Mouse (Mus musculus) MEL (cell line): ENCODE results near the gene Zfp385b. TPM values are rescaled to one million over a fixed set of nuclear protein-coding genes. Genes with fewer than 3 reads are reported as not detected.

Experiments used
- DNase-seq: peaks from one replicate; pipeline ENCODE4 v3.0.0; 2011; ENCODE audit warnings: low read depth, low spot score
- H3K27ac ChIP-seq: 2 replicates; pipeline ENCODE4 v1.5.1; 2012; ENCODE audit warnings: low read depth, mild to moderate bottlenecking, control low read depth, low read length, moderate library complexity; ENCODE audit not compliant: control insufficient read depth
- H3K27me3 ChIP-seq, 2 experiments: fragments of 150-350 bp in 1 of 2; sonication (generic) in 1 of 2; 2 replicates each; pipeline ENCODE4 v1.6.1; 2012; ENCODE audit warnings: low read length in 2 of 2, mild to moderate bottlenecking in 2 of 2, improper control_type of control experiment in 1 of 2, moderate library complexity in 1 of 2; ENCODE audit not compliant: insufficient read depth in 2 of 2, control insufficient read depth in 1 of 2
- H3K36me3 ChIP-seq, 2 experiments: 2 replicates each; pipeline ENCODE4 v1.6.1; 2012 to 2014; ENCODE audit warnings: low read length in 2 of 2, improper control_type of control experiment in 1 of 2, inconsistent platforms in 1 of 2, mild to moderate bottlenecking in 1 of 2; ENCODE audit not compliant: insufficient read depth in 2 of 2, control insufficient read depth in 1 of 2
- H3K4me1 ChIP-seq, 2 experiments: fragments of 150-350 bp in 1 of 2; sonication (generic) in 1 of 2; 2 replicates each; pipeline ENCODE4 v1.6.1; 2012; ENCODE audit warnings: low read length in 2 of 2, improper control_type of control experiment in 1 of 2, mild to moderate bottlenecking in 1 of 2; ENCODE audit not compliant: insufficient read depth in 2 of 2, control insufficient read depth in 1 of 2
- H3K4me3 ChIP-seq, 2 experiments: fragments of 150-350 bp in 1 of 2; sonication (generic) in 1 of 2; 2 replicates each; pipeline ENCODE4 v1.5.1; 2012; ENCODE audit warnings: low read depth in 2 of 2, low read length in 2 of 2, mild to moderate bottlenecking in 2 of 2, moderate library complexity in 2 of 2, control low read depth in 1 of 2, improper control_type of control experiment in 1 of 2; ENCODE audit not compliant: control insufficient read depth in 1 of 2, insufficient read depth in 1 of 2
- H3K79me2 ChIP-seq: 2 replicates; pipeline ENCODE4 v1.6.1; 2012; ENCODE audit warnings: mild to moderate bottlenecking, low read length, moderate library complexity; ENCODE audit not compliant: control insufficient read depth, poor library complexity, insufficient read depth
- H3K9ac ChIP-seq: 2 replicates; pipeline ENCODE4 v1.6.1; 2012; ENCODE audit warnings: low read depth, mild to moderate bottlenecking, control low read depth, low read length, moderate library complexity; ENCODE audit not compliant: control insufficient read depth, poor library complexity, severe bottlenecking
- H3K9me3 ChIP-seq: fragments of 150-350 bp; sonication (generic); replicated peaks from 2 replicates; pipeline ENCODE4 v1.6.1; 2012; ENCODE audit warnings: mild to moderate bottlenecking, low read length, improper control_type of control experiment, moderate library complexity; ENCODE audit not compliant: insufficient read depth
- CHD2 ChIP-seq: IDR thresholded peaks from 2 replicates; pipeline ENCODE4 v1.6.1; 2011; ENCODE audit warnings: low read length, improper control_type of control experiment
- CTCF ChIP-seq, 3 experiments: IDR thresholded peaks in 2 of 3; conservative IDR thresholded peaks in 1 of 3; 2 replicates each; pipeline ENCODE4 v1.5.1; 2011 to 2012; ENCODE audit warnings: low read length in 3 of 3, low read depth in 2 of 3, mild to moderate bottlenecking in 2 of 3, improper control_type of control experiment in 1 of 3, inconsistent platforms in 1 of 3, mixed read lengths in 1 of 3, moderate library complexity in 1 of 3; ENCODE audit not compliant: control insufficient read depth in 1 of 3, insufficient read depth in 1 of 3, poor library complexity in 1 of 3, severe bottlenecking in 1 of 3
- ELF1 ChIP-seq: IDR thresholded peaks from 2 replicates; pipeline ENCODE4 v1.6.1; 2014; ENCODE audit warnings: low read depth, mild to moderate bottlenecking, inconsistent platforms, low read length, improper control_type of control experiment, moderate library complexity
- EP300 ChIP-seq, 2 experiments: IDR thresholded peaks; 2 replicates each; pipeline ENCODE4 v1.6.1; 2011; ENCODE audit warnings: improper control_type of control experiment in 2 of 2, low read length in 2 of 2, low read depth in 1 of 2, mild to moderate bottlenecking in 1 of 2
- ETS1 ChIP-seq: IDR thresholded peaks from 2 replicates; pipeline ENCODE4 v1.6.1; 2012; ENCODE audit warnings: low read depth, mild to moderate bottlenecking, inconsistent platforms, low read length, improper control_type of control experiment, moderate library complexity
- JUND ChIP-seq: IDR thresholded peaks from 2 replicates; pipeline ENCODE4 v1.6.1; 2011; ENCODE audit warnings: low read depth, mild to moderate bottlenecking, improper control_type of control experiment, low read length
- KAT2A ChIP-seq: conservative IDR thresholded peaks from 2 replicates; pipeline ENCODE4 v1.6.1; 2012; ENCODE audit warnings: low read depth, low read length, improper control_type of control experiment, inconsistent platforms
- MAFK ChIP-seq: IDR thresholded peaks from 2 replicates; pipeline ENCODE4 v1.6.1; 2011; ENCODE audit warnings: low read depth, mild to moderate bottlenecking, low read length, improper control_type of control experiment, borderline replicate concordance
- MAX ChIP-seq: IDR thresholded peaks from 2 replicates; pipeline ENCODE4 v1.6.1; 2011; ENCODE audit warnings: low read length, improper control_type of control experiment
- MAZ ChIP-seq: IDR thresholded peaks from 2 replicates; pipeline ENCODE4 v1.6.1; 2012; ENCODE audit warnings: low read depth, mild to moderate bottlenecking, inconsistent platforms, low read length, improper control_type of control experiment
- MXI1 ChIP-seq: IDR thresholded peaks from 2 replicates; pipeline ENCODE4 v1.6.1; 2011; ENCODE audit warnings: mild to moderate bottlenecking, low read depth, low read length, improper control_type of control experiment
- MYB ChIP-seq: IDR thresholded peaks from 2 replicates; pipeline ENCODE4 v1.6.1; 2011; ENCODE audit warnings: mild to moderate bottlenecking, low read depth, low read length, improper control_type of control experiment
- POLR2AphosphoS5 ChIP-seq: IDR thresholded peaks from 2 replicates; pipeline ENCODE4 v1.6.1; 2012; ENCODE audit warnings: low read depth, borderline replicate concordance, mild to moderate bottlenecking, inconsistent platforms, low read length, moderate library complexity, mixed read lengths
- RAD21 ChIP-seq: IDR thresholded peaks from 2 replicates; pipeline ENCODE4 v1.6.1; 2011; ENCODE audit warnings: mild to moderate bottlenecking, low read depth, low read length, improper control_type of control experiment
- TAL1 ChIP-seq: IDR thresholded peaks from 2 replicates; pipeline ENCODE4 v1.6.1; 2012; ENCODE audit warnings: mild to moderate bottlenecking, inconsistent platforms, low read length, moderate library complexity, mixed read lengths
- TCF12 ChIP-seq: IDR thresholded peaks from 2 replicates; pipeline ENCODE4 v1.6.1; 2014; ENCODE audit warnings: low read depth, mild to moderate bottlenecking, inconsistent platforms, low read length, improper control_type of control experiment, moderate library complexity
- USF1 ChIP-seq: IDR thresholded peaks from 2 replicates; pipeline ENCODE4 v1.6.1; 2014; ENCODE audit warnings: low read depth, mild to moderate bottlenecking, inconsistent platforms, low read length, improper control_type of control experiment, moderate library complexity
- ZKSCAN1 ChIP-seq: IDR thresholded peaks from 2 replicates; pipeline ENCODE4 v1.6.1; 2012; ENCODE audit warnings: low read depth, mild to moderate bottlenecking, inconsistent platforms, low read length, improper control_type of control experiment, moderate library complexity
- ZMIZ1 ChIP-seq: IDR thresholded peaks from 2 replicates; pipeline ENCODE4 v1.6.1; 2012; ENCODE audit warnings: low read depth, mild to moderate bottlenecking, inconsistent platforms, low read length, improper control_type of control experiment, moderate library complexity
- ZNF384 ChIP-seq: IDR thresholded peaks from 2 replicates; pipeline ENCODE4 v1.6.1; 2012; ENCODE audit warnings: low read depth, mild to moderate bottlenecking, inconsistent platforms, low read length, improper control_type of control experiment
- polyA plus RNA-seq, 2 experiments: library from polyadenylated mRNA; stranded (reverse) in 1 of 2; unstranded in 1 of 2; fragments of >175 nt in 1 of 2; fragments of >200 nt in 1 of 2; gene quantifications; 2 replicates each; pipeline versions ENCODE4 v1.2.1 to v1.2.4; 2012; ENCODE audit warnings: low replicate concordance in 2 of 2, low read depth in 1 of 2; ENCODE audit not compliant: insufficient read length in 2 of 2, insufficient read depth in 1 of 2, missing spikeins in 1 of 2
- total RNA-seq: library from RNA; depleted of rRNA; stranded (reverse); fragments of 300-350 nt; gene quantifications from 2 replicates; pipeline ENCODE4 v1.2.3, GENCODE M21; 2012

The Zfp385b gene
- total and polyA plus RNA-seq, 3 experiments, result not detected

- Histone ChIP-seq H3K4me1 (no peaks in the 10 kb centered on the region), H3K27me3 (no peaks in the 10 kb centered on the region), H3K9me3 (no peaks in the 10 kb centered on the region), H3K9ac (no peak overlapping the region), H3K36me3 (no peaks in the 10 kb centered on the region), H3K27ac (no peak overlapping the region), H3K79me2 (no peaks in the 10 kb centered on the region), H3K4me3 (no peak overlapping the region)
- no peak for DNase-seq
- TF ChIP-seq USF1 (no peak), ELF1 (no peak), ZKSCAN1 (no peak), RAD21 (no peak), KAT2A (no peak), ETS1 (no peak), ZMIZ1 (no peak), POLR2AphosphoS5 (no peak), MAX (no peak)
These were observed 6.4 kb downstream of the Zfp385b start for GRCm38 (mm10) chr2:77813029-77813428.

DNA sequence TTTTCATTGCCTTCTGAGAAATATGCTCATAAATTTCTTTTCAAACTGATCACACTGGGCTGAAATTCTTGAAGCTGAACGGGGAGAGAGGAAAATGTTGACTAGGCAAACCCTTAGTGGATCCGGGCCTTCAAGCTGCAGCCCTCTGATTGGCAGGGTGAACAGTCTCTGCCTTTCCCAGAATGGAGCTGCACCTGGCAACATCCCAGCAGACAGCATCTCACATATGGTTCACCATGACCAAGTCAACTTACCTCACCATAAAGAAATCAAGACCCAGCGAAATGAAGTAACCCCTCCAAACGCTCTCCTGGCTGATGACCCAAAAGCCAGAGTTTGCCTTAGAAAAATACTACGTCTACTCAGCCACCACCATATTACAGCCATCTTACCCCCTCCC, 8.7 kb downstream of the Zfp385b start:
- TF ChIP-seq TAL1, result no peak
- TF ChIP-seq ZNF384, result no peak
- no peak for TF ChIP-seq MXI1
- no peak for TF ChIP-seq ETS1
- TF ChIP-seq ZKSCAN1, result no peak
- TF ChIP-seq MAZ, result no peak
- no peak for TF ChIP-seq MAFK
- no peaks in the 10 kb centered on the region for H3K27me3 ChIP-seq
- H3K4me1 ChIP-seq, result no peaks in the 10 kb centered on the region
- no peak overlapping the region for H3K9ac ChIP-seq
- no peak overlapping the region for H3K27ac ChIP-seq
- no peaks in the 10 kb centered on the region for H3K36me3 ChIP-seq
- no peaks in the 10 kb centered on the region for H3K79me2 ChIP-seq
- no peaks in the 10 kb centered on the region for H3K9me3 ChIP-seq
- no peak overlapping the region for H3K4me3 ChIP-seq
- DNase-seq, result no peak

- no peaks in the 10 kb centered on the region for H3K27me3 ChIP-seq
- no peak overlapping the region for H3K4me3 ChIP-seq
- TF ChIP-seq CTCF (IDR thresholded peaks at IDR 0.05 in 2 of 3, conservative IDR thresholded peaks at IDR 0.05 in 1 of 3; ENCODE audit: control insufficient read depth in 1 of 3, insufficient read depth in 1 of 3, low read depth in 2 of 3, low read length in 3 of 3, poor library complexity in 1 of 3, severe bottlenecking in 1 of 3), result no peak
- no peak for TF ChIP-seq MAFK
- no peak for TF ChIP-seq JUND
- TF ChIP-seq TCF12, result no peak
- TF ChIP-seq EP300 (IDR thresholded peaks at IDR 0.05; ENCODE audit: low read depth in 1 of 2, low read length in 2 of 2), result no peak
- TF ChIP-seq CHD2, result no peak
- no peak for TF ChIP-seq KAT2A
- no peak for TF ChIP-seq MYB
- H3K27ac ChIP-seq, result no peak overlapping the region
- H3K36me3 ChIP-seq, result no peaks in the 10 kb centered on the region
- DNase-seq, result no peak
- H3K4me1 ChIP-seq, result no peaks in the 10 kb centered on the region
- H3K9me3 ChIP-seq, result no peaks in the 10 kb centered on the region
- no peaks in the 10 kb centered on the region for H3K79me2 ChIP-seq
- H3K9ac ChIP-seq, result no peak overlapping the region
These were observed 14.7 kb downstream of the Zfp385b start for GRCm38 (mm10) chr2:77804781-77805180.
